Mouse (Mus musculus): Measurements from ENCODE around the gene Ccdc92b. TPM values are rescaled to one million over a fixed set of nuclear protein-coding genes. Genes with fewer than 3 reads are reported as not detected.

Gene Ccdc92b
- polyA plus RNA-seq, 1 experiment, result 0.01 TPM

- no peaks in the 10 kb centered on the region for H3K79me3 ChIP-seq (ENCODE audit: low read depth)
- TF ChIP-seq CTCF (IDR thresholded peaks at IDR 0.05; ENCODE audit: control insufficient read depth, insufficient read depth, insufficient read length) (no peak), USF1 (IDR thresholded peaks at IDR 0.05; ENCODE audit: low read depth) (no peak), MAX (IDR thresholded peaks at IDR 0.05) (no peak), MYOD1 (IDR thresholded peaks at IDR 0.05; ENCODE audit: control insufficient read depth, insufficient read length, low read depth) (no peak), CEBPB (IDR thresholded peaks at IDR 0.05; ENCODE audit: low read depth) (no peak)
- no peak overlapping the region for H3ac ChIP-seq (ENCODE audit: control insufficient read depth, insufficient read length, low read depth)
- H3K27me3 ChIP-seq (ENCODE audit: control insufficient read depth, insufficient read depth, insufficient read length), result peaks cover 17% of the 10 kb centered on the region
- no peak overlapping the region for H3K4me3 ChIP-seq (ENCODE audit: insufficient read depth, poor library complexity, severe bottlenecking)
- no peaks in the 10 kb centered on the region for H3K36me3 ChIP-seq (ENCODE audit: control insufficient read depth, insufficient read depth)
- H3K79me2 ChIP-seq (ENCODE audit: control insufficient read depth, insufficient read depth), result no peaks in the 10 kb centered on the region
Observed at GRCm38 (mm10) chr11:74627481-74627880, 8.1 kb downstream of the Ccdc92b start.

- Histone ChIP-seq H3ac (ENCODE audit: control insufficient read depth, insufficient read length, low read depth) (no peak overlapping the region), H3K4me3 (ENCODE audit: insufficient read depth, poor library complexity, severe bottlenecking) (no peak overlapping the region), H3K36me3 (ENCODE audit: control insufficient read depth, insufficient read depth) (no peaks in the 10 kb centered on the region), H3K79me3 (ENCODE audit: low read depth) (no peaks in the 10 kb centered on the region), H3K79me2 (ENCODE audit: control insufficient read depth, insufficient read depth) (no peaks in the 10 kb centered on the region), H3K27me3 (ENCODE audit: control insufficient read depth, insufficient read depth, insufficient read length) (peaks cover 6% of the 10 kb centered on the region)
- TF ChIP-seq CEBPB (IDR thresholded peaks at IDR 0.05; ENCODE audit: low read depth) (no peak), CTCF (IDR thresholded peaks at IDR 0.05; ENCODE audit: control insufficient read depth, insufficient read depth, insufficient read length) (no peak), MYOD1 (IDR thresholded peaks at IDR 0.05; ENCODE audit: control insufficient read depth, insufficient read length, low read depth) (no peak), FOSL1 (IDR thresholded peaks at IDR 0.05; ENCODE audit: insufficient read depth, low read length, poor library complexity, severe bottlenecking) (no peak), USF1 (IDR thresholded peaks at IDR 0.05; ENCODE audit: low read depth) (no peak), MAX (IDR thresholded peaks at IDR 0.05) (no peak), MYOG (IDR thresholded peaks at IDR 0.05; ENCODE audit: control insufficient read depth, extremely low read depth, insufficient read length) (no peak)
Observed at GRCm38 (mm10) chr11:74631880-74632789, 12.7 kb downstream of the Ccdc92b start.

- Histone ChIP-seq H3K4me3 (ENCODE audit: insufficient read depth, poor library complexity, severe bottlenecking) (no peak overlapping the region), H3K27me3 (ENCODE audit: control insufficient read depth, insufficient read depth, insufficient read length) (peaks cover 4% of the 10 kb centered on the region), H3ac (ENCODE audit: control insufficient read depth, insufficient read length, low read depth) (no peak overlapping the region), H3K36me3 (ENCODE audit: control insufficient read depth, insufficient read depth) (no peaks in the 10 kb centered on the region), H3K79me2 (ENCODE audit: control insufficient read depth, insufficient read depth) (no peaks in the 10 kb centered on the region), H3K79me3 (ENCODE audit: low read depth) (no peaks in the 10 kb centered on the region)
- TF ChIP-seq FOSL1 (IDR thresholded peaks at IDR 0.05; ENCODE audit: insufficient read depth, low read length, poor library complexity, severe bottlenecking), result no peak
- TF ChIP-seq CTCF (IDR thresholded peaks at IDR 0.05; ENCODE audit: control insufficient read depth, insufficient read depth, insufficient read length), result peak; percentile 48
- TF ChIP-seq MYOG (IDR thresholded peaks at IDR 0.05; ENCODE audit: control insufficient read depth, extremely low read depth, insufficient read length), result no peak
Observed at GRCm38 (mm10) chr11:74634490-74635275, 15.3 kb downstream of the Ccdc92b start.

- TF ChIP-seq CEBPB (IDR thresholded peaks at IDR 0.05; ENCODE audit: low read depth), result no peak
- TF ChIP-seq FOSL1 (IDR thresholded peaks at IDR 0.05; ENCODE audit: insufficient read depth, low read length, poor library complexity, severe bottlenecking), result no peak
- H3K4me3 ChIP-seq (ENCODE audit: insufficient read depth, poor library complexity, severe bottlenecking), result no peak overlapping the region
- peak overlapping the region; percentile 72 for H3ac ChIP-seq (ENCODE audit: control insufficient read depth, insufficient read length, low read depth)
- H3K79me2 ChIP-seq (ENCODE audit: control insufficient read depth, insufficient read depth), result no peaks in the 10 kb centered on the region
- no peaks in the 10 kb centered on the region for H3K36me3 ChIP-seq (ENCODE audit: control insufficient read depth, insufficient read depth)
- no peaks in the 10 kb centered on the region for H3K27me3 ChIP-seq (ENCODE audit: control insufficient read depth, insufficient read depth, insufficient read length)
- no peaks in the 10 kb centered on the region for H3K79me3 ChIP-seq (ENCODE audit: low read depth)
Observed at GRCm38 (mm10) chr11:74637486-74637885, 18.1 kb downstream of the Ccdc92b start.

- no peaks in the 10 kb centered on the region for H3K79me2 ChIP-seq (ENCODE audit: control insufficient read depth, insufficient read depth)
- TF ChIP-seq CTCF (IDR thresholded peaks at IDR 0.05; ENCODE audit: control insufficient read depth, insufficient read depth, insufficient read length) (peak; percentile 98), CEBPB (IDR thresholded peaks at IDR 0.05; ENCODE audit: low read depth) (no peak), MYOG (IDR thresholded peaks at IDR 0.05; ENCODE audit: control insufficient read depth, extremely low read depth, insufficient read length) (no peak), USF1 (IDR thresholded peaks at IDR 0.05; ENCODE audit: low read depth) (no peak), MAX (IDR thresholded peaks at IDR 0.05) (peak; percentile 28), MYOD1 (IDR thresholded peaks at IDR 0.05; ENCODE audit: control insufficient read depth, insufficient read length, low read depth) (no peak), FOSL1 (IDR thresholded peaks at IDR 0.05; ENCODE audit: insufficient read depth, low read length, poor library complexity, severe bottlenecking) (no peak)
- peak overlapping the region; percentile 72 for H3ac ChIP-seq (ENCODE audit: control insufficient read depth, insufficient read length, low read depth)
- H3K4me3 ChIP-seq (ENCODE audit: insufficient read depth, poor library complexity, severe bottlenecking), result peak overlapping the region; percentile 49
- no peaks in the 10 kb centered on the region for H3K36me3 ChIP-seq (ENCODE audit: control insufficient read depth, insufficient read depth)
- H3K27me3 ChIP-seq (ENCODE audit: control insufficient read depth, insufficient read depth, insufficient read length), result no peaks in the 10 kb centered on the region
- no peaks in the 10 kb centered on the region for H3K79me3 ChIP-seq (ENCODE audit: low read depth)
Observed at GRCm38 (mm10) chr11:74637971-74638790, 18.8 kb downstream of the Ccdc92b start.

Measured in C2C12 (cell line).